Mouse (Mus musculus): Measurements from ENCODE around the gene A930017K11Rik.

A930017K11Rik gene

GRCm38 (mm10) chr17:25941511-25942241 lies 10.7 kb downstream of the A930017K11Rik start:
- DNase-seq (ENCODE audit: low read depth, low spot score), result peak; percentile 52

DNA sequence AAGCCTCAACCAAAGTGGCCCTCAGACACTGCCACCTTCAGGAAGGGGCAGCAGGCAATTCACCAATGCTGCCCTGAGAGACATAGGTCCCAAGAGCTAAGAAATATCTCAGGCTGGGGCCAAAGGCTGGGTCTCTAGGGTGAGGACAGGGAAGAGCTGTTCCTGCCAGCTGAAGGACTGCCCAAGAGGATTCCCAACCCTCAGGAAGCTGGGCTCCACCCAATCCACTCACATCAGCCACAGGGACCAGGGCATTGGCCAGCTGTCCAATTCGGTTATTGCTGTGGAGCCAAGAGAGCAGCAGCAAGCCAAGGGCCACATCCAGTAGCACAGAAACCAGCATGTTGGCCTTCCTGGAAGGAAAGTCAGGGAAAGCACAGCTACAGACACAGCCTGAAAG lies 17.8 kb downstream of the A930017K11Rik start:
- no peak for DNase-seq (ENCODE audit: low read depth, low spot score)

DNA sequence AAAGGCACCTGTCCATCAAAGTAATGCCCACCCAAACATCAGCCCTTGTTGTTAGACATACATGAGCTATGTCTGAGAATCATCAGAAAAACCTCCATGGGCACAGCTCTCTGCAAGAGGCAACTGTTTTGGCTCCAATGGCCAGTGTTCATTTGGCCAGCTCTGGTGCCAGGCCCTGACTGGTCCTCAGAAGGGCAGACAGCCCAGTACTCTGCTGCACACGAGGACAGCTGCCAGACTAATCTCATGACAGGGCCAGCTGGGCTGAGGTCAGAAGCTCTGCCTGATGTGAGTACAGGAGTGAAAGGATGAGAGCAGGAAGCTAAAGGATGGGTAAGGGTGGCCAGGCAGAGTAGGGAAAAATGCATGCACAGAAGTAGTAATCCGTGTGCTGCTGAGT lies 27.0 kb downstream of the A930017K11Rik start:
- DNase-seq (ENCODE audit: low read depth, low spot score), result peak; percentile 74

DNA sequence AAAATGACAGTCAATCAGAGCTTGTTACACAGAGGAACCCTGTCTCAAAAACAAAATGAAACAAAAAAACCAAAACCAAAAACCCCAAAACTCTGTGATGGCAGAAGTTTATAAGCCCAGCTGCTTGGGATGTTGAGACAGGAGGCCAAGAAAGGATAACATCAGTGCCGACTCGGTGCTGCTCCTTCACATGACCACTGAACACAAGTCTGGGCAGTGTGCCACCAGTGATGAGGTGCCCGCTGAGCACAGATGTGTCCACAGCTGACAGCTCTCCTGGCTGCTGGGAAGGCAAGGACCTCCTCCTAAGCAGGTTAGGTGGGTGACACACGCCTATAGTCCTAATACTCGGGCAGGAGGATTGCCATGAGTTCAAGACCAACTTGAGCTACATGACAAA lies 30.2 kb downstream of the A930017K11Rik start:
- DNase-seq (ENCODE audit: low read depth, low spot score), result no peak

- DNase-seq (ENCODE audit: low read depth, low spot score), result peak; percentile 100
Measured at GRCm38 (mm10) chr17:25919786-25920642, 32.4 kb downstream of the A930017K11Rik start.

GRCm38 (mm10) chr17:25919144-25919785 lies 33.1 kb downstream of the A930017K11Rik start, which contains the start of gene Rab40c:
Gene Rab40c (minus strand): TSS chr17:25919727.
- DNase-seq (ENCODE audit: low read depth, low spot score), result no peak

- DNase-seq (ENCODE audit: low read depth, low spot score), result no peak
Measured at GRCm38 (mm10) chr17:25918037-25918750, 34.2 kb downstream of the A930017K11Rik start.

GRCm38 (mm10) chr17:25916931-25917647 lies 35.3 kb downstream of the A930017K11Rik start:
- DNase-seq (ENCODE audit: low read depth, low spot score), result no peak

GRCm38 (mm10) chr17:25914295-25914694 lies 38.1 kb downstream of the A930017K11Rik start:
- no peak for DNase-seq (ENCODE audit: low read depth, low spot score)

DNA sequence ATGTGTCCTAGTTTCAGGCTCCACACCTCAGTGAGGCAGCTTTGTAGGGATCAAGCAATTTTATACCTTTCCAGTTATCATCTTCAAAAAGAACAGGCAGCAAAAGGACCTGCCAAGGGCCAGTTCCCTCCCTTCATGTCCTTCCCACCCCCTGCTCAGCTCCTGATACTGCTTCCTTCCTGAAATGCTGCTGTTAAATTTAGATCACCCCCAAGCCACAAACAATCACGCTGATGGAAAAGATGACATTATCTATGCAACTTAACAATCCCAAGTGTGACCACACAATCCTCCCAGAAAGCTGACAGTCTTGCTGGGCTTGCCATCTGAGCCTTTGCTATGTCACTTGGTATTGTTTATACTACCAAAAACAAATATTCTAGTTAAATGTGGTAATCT lies 38.5 kb downstream of the A930017K11Rik start:
- no peak for DNase-seq (ENCODE audit: low read depth, low spot score)

GRCm38 (mm10) chr17:25913186-25913876 lies 39.0 kb downstream of the A930017K11Rik start:
- DNase-seq (ENCODE audit: low read depth, low spot score), result peak; percentile 79

DNA sequence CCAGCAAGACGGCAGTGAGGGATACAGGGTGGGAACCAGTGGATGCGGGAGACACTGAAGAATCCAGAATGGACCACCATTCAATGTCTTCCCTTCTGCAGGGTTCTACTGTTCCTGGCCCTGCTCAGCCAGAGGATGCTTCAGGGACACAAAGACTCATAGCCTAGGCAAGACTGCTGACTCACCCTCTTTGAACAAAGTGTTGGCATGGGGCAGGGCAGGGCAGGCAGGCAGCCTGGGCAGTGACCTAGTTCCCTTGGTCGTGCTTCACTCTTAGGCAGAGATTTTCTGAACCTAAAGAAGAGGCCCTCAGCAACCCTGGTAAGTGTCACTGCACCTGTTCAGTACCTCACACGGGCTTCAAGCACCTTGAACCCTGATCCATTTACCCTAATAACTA lies 40.5 kb downstream of the A930017K11Rik start:
- no peak for DNase-seq (ENCODE audit: low read depth, low spot score)

GRCm38 (mm10) chr17:25907640-25908039 lies 44.7 kb downstream of the A930017K11Rik start:
- DNase-seq (ENCODE audit: low read depth, low spot score), result peak; percentile 42

DNA sequence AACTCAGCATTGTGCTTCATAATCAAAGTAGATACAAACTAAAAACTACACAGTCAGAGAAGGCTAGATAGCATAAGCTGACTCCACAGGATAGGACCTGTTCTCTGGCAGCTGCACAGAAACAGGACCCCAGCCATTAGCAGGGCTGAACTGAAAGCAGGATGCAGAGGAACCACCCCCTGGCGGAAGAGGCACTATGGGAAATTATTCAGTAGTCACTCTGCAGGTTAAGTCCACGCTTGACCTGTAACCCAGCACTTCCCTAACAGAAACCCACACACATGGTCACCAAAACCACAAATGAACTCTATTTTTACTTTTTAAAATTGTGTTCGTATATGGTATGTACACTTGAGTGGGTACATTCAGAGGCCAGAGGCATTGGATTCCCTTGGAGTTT lies 49.3 kb downstream of the A930017K11Rik start:
- no peak for DNase-seq (ENCODE audit: low read depth, low spot score)

GRCm38 (mm10) chr17:25900193-25900592 lies 52.2 kb downstream of the A930017K11Rik start:
- no peak for DNase-seq (ENCODE audit: low read depth, low spot score)
